Mouse (Mus musculus) megakaryocyte, embryonic 14.5 days (primary cell): Measurements from ENCODE around the gene Mri1.

Experiments
- FLI1 ChIP-seq: IDR thresholded peaks from 2 replicates; pipeline ENCODE4 v1.6.1; 2012; ENCODE audit warnings: low read length, inconsistent platforms, mixed read lengths
- GATA1 ChIP-seq: IDR thresholded peaks from 3 replicates; pipeline ENCODE4 v1.6.1; 2012; ENCODE audit warnings: mixed read lengths, low read length, inconsistent platforms, borderline replicate concordance

DNA sequence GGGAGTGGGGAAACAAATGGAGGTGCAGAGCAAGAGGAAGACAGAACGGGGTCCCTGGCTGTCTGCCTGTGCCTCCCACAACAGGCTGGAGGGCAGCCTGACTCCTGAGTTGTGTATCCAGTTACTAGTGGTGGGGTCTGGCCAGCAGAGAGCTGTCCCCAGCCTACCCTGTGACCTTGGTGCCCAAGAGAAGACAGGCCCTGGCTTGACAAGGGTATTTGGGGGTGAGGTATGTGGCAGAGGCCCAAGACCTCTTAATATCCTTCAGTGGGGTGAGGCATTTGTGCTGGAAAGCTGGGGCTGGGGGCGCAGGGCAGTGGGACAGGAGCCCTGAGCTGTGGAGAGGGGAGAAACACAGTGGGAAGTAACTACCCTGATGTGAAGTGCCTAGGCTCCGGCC lies 45.9 kb downstream of the Mri1 start:
- TF ChIP-seq GATA1 (no peak), FLI1 (no peak)
